Mouse (Mus musculus): ENCODE measurements at regions not wholly inside any gene's neighbourhood (a gene's known extent, or its start where the extent isn't known, plus 50 kb on each side); places are given as distances from the start of the nearest gene placed in this dataset.

DNA sequence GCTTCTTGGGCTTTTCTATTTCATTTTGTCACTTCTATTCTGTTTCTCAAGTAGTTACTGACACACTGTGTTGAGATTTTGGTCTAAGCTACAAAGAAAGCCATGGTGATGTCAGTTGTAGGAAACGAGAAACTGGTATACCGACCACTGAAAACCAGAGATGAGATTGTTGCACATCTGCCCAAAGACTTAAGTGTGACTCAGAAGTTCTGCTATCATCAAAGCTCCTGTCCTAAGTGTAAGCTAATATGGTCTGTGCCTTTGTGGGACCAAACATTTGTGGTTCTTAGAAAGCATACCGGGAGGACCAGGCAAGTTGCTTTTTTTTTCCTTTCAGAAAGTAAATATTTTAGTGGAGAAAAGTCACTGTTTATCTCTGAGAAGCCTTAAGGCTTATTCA is 1451.8 kb upstream of the A1bg start:
- H3K4me1 ChIP-seq (ENCODE audit: control insufficient read depth, insufficient read depth, insufficient read length), result no peaks in the 10 kb centered on the region
- H3K27me3 ChIP-seq (ENCODE audit: control insufficient read depth, insufficient read depth, low read length), result no peaks in the 10 kb centered on the region
- H3K27ac ChIP-seq (ENCODE audit: insufficient read depth, low read length), result no peak overlapping the region
- 75% methylated on average over 3 of the region's 3 CpGs for WGBS
- DNase-seq (ENCODE audit: low read depth in 1 of 2, low spot score in 2 of 2), result no peak
- TF ChIP-seq POLR2A (IDR thresholded peaks at IDR 0.05; ENCODE audit: low read depth, low read length) (no peak), CTCF (IDR thresholded peaks at IDR 0.05; ENCODE audit: extremely low read depth, insufficient read depth, insufficient read length, insufficient replicate concordance) (no peak)
- H3K36me3 ChIP-seq (ENCODE audit: control insufficient read depth, insufficient read depth, low read length), result no peaks in the 10 kb centered on the region
- no peak overlapping the region for H3K4me3 ChIP-seq (ENCODE audit: extremely low read depth, insufficient read depth, insufficient read length)

DNA sequence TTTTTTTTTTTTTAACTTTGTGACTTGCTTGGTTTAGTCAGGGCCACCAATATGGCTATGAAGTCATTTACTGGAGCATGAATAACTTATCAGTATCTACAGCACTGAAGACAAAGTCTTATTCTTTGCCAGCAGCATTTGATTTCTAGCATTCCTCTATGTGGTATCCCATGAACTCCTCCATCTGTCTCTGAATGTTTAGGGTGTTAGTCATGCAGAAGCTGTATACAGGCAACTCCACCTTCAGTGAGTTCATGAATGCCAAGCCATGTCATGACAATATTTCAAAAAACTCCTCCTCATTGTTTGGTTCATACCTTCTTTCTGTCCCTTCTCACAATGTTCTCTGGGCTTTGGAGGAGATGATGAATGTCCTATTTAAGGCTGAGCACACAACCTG is 1438.4 kb upstream of the A1bg start:
- no peak overlapping the region for H3K27ac ChIP-seq (ENCODE audit: insufficient read depth, low read length)
- no peaks in the 10 kb centered on the region for H3K36me3 ChIP-seq (ENCODE audit: control insufficient read depth, insufficient read depth, low read length)
- peaks cover 3% of the 10 kb centered on the region for H3K4me1 ChIP-seq (ENCODE audit: control insufficient read depth, insufficient read depth, insufficient read length)
- H3K4me3 ChIP-seq (ENCODE audit: extremely low read depth, insufficient read depth, insufficient read length), result no peak overlapping the region
- no peaks in the 10 kb centered on the region for H3K27me3 ChIP-seq (ENCODE audit: control insufficient read depth, insufficient read depth, low read length)
- no peak for TF ChIP-seq CTCF (IDR thresholded peaks at IDR 0.05; ENCODE audit: extremely low read depth, insufficient read depth, insufficient read length, insufficient replicate concordance)
- no peak for TF ChIP-seq POLR2A (IDR thresholded peaks at IDR 0.05; ENCODE audit: low read depth, low read length)
- DNase-seq (ENCODE audit: low read depth in 1 of 2, low spot score in 2 of 2), result no peak

DNA sequence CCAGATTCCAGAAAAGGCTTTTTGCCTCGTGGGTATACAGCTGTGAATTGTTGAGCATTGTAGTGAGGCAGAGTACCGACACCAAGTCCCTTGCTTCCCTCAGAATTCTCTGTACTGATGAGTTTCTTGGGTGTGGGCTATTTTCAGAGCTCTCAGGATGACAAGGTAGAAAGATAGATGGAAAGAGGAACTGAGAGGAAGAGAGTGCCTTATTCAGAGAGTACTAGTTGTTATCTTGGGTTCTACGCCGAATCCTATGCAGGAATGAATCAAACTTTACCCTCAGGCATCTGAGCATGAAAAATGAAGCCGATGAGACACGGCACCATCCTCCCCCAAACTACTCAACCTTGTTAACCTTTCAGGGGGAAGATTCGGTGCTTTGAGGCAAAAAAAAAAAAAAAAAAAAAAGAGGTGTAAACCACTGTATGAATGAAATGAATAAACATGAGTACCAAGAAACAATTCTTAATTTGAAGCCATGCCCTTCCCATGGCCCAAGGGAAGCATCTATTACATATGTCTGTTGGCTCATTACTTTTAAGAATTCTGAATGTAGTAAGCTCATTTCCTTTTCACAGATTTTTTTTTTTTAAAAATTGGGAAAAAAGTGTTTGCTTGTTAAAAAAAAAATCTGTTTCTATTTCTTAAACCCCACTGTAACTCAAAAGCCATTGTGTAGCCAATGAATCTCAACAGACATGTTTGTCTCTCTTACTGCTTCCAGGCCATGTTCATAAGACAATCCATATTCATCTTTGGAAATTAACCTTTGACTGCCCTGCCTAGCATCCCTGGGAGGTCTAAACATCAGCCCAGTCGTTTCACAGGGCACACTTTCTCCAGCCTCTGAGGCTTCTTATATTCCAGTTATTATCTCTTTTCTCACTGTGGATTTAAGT is 1435.8 kb upstream of the A1bg start:
- Histone ChIP-seq H3K4me3 (ENCODE audit: extremely low read depth, insufficient read depth, insufficient read length) (no peak overlapping the region), H3K4me1 (ENCODE audit: control insufficient read depth, insufficient read depth, insufficient read length) (peaks cover 3% of the 10 kb centered on the region), H3K27me3 (ENCODE audit: control insufficient read depth, insufficient read depth, low read length) (no peaks in the 10 kb centered on the region), H3K27ac (ENCODE audit: insufficient read depth, low read length) (no peak overlapping the region), H3K36me3 (ENCODE audit: control insufficient read depth, insufficient read depth, low read length) (no peaks in the 10 kb centered on the region)
- 54% methylated on average over 8 of the region's 8 CpGs for WGBS
- DNase-seq (ENCODE audit: low read depth in 1 of 2, low spot score in 2 of 2), result peak in 1 of 2 experiments; percentile 11
- TF ChIP-seq POLR2A (IDR thresholded peaks at IDR 0.05; ENCODE audit: low read depth, low read length) (no peak), CTCF (IDR thresholded peaks at IDR 0.05; ENCODE audit: extremely low read depth, insufficient read depth, insufficient read length, insufficient replicate concordance) (no peak)

DNA sequence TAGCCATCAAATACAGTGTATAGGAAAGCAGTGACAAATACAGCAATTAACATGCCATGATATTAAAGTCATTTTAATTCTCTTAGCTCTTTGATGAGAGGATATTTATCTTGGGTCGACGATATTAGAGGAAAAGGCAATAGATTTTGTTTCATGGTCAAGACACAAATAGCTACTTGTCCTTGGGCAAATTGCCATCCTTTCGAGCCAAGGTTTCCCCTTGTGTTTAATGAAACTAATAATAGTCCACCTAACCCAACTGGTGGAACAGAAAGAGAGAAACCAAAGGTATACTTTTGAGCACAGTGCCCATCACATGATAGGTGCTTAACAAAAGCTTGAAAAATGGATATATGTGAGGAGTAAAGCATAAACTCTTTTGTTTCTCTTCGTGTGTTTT is 1431.0 kb upstream of the A1bg start:
- H3K27me3 ChIP-seq (ENCODE audit: control insufficient read depth, insufficient read depth, low read length), result no peaks in the 10 kb centered on the region
- WGBS, result 84% methylated on average over 4 of the region's 4 CpGs
- DNase-seq (ENCODE audit: low read depth in 1 of 2, low spot score in 2 of 2), result no peak
- no peaks in the 10 kb centered on the region for H3K36me3 ChIP-seq (ENCODE audit: control insufficient read depth, insufficient read depth, low read length)
- H3K4me3 ChIP-seq (ENCODE audit: extremely low read depth, insufficient read depth, insufficient read length), result no peak overlapping the region
- no peak overlapping the region for H3K27ac ChIP-seq (ENCODE audit: insufficient read depth, low read length)
- TF ChIP-seq CTCF (IDR thresholded peaks at IDR 0.05; ENCODE audit: extremely low read depth, insufficient read depth, insufficient read length, insufficient replicate concordance) (no peak), POLR2A (IDR thresholded peaks at IDR 0.05; ENCODE audit: low read depth, low read length) (no peak)
- peaks cover 3% of the 10 kb centered on the region; the same call in 1 of the 2 replicates for H3K4me1 ChIP-seq (ENCODE audit: control insufficient read depth, insufficient read depth, insufficient read length)

DNA sequence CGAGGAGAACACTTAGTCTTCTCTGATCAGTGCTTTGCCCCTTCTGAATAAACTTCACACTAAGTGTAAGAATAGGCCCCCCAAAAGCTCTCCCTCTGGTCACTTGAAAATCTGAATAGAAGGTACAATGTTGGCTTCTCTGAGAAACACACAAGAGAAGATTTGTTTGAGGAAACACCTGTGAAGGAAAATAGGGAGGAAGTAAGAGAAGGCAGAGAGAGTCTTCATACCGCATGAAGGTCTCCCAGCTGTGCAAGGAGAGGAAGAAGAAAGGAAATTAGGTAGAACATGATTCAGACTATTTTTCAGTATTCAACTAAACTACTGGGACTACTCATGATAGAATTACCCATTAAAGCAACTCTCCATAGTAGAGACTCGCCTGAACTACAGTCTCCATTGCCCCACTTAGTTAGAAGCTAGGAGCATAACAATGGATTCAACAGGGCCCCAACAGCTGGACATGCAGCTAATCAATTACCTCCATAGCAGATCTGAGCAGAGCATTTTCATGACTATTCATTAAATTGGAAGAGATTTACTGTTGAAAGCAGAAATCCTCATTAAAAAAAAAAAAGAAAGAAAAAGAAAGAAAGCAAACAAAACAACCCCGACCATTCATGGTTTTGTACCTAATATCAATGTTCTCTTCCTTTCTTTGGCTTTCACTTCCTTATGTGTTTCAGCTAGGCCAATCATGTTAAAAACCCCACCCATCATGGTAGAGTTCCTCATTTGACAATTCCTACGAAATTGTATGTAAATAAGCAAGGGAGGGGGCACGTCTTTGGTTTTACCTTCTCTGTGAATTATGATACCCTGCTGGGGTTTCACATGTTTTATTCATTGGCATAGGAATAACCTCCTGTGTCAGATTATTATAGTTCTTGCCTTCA is 1428.3 kb upstream of the A1bg start:
- no peaks in the 10 kb centered on the region for H3K36me3 ChIP-seq (ENCODE audit: control insufficient read depth, insufficient read depth, low read length)
- H3K4me3 ChIP-seq (ENCODE audit: extremely low read depth, insufficient read depth, insufficient read length), result no peak overlapping the region; the same call in 1 of the 2 replicates
- DNase-seq (ENCODE audit: low read depth in 1 of 2, low spot score in 2 of 2), result peak in 1 of 2 experiments; percentile 60
- no peaks in the 10 kb centered on the region for H3K27me3 ChIP-seq (ENCODE audit: control insufficient read depth, insufficient read depth, low read length)
- H3K27ac ChIP-seq (ENCODE audit: insufficient read depth, low read length), result peak overlapping the region; percentile 76
- no peak for TF ChIP-seq CTCF (IDR thresholded peaks at IDR 0.05; ENCODE audit: extremely low read depth, insufficient read depth, insufficient read length, insufficient replicate concordance)
- no peak for TF ChIP-seq POLR2A (IDR thresholded peaks at IDR 0.05; ENCODE audit: low read depth, low read length)
- WGBS, result 37% methylated on average over 6 of the region's 6 CpGs
- no peaks in the 10 kb centered on the region for H3K4me1 ChIP-seq (ENCODE audit: control insufficient read depth, insufficient read depth, insufficient read length)

DNA sequence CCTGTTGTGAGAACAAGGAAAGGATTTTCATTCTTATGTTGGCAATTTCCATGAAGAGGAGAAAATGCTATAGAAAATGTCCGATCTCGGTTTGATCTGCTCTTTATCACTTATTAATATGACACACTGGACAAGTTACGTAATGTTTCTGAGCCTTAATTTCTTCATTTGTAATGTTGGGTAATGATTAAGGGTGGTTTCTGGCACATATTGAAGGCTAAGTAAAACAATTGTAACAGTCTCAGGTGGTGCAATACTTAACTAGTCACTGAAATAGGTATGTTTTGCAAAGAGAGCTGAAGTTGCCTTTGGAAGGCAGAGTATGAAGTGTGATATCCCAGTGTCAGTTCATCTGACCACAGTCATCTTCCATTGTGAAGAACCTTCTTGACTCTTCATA is 1427.2 kb upstream of the A1bg start:
- H3K36me3 ChIP-seq (ENCODE audit: control insufficient read depth, insufficient read depth, low read length), result no peaks in the 10 kb centered on the region
- H3K27me3 ChIP-seq (ENCODE audit: control insufficient read depth, insufficient read depth, low read length), result no peaks in the 10 kb centered on the region
- no peak overlapping the region for H3K27ac ChIP-seq (ENCODE audit: insufficient read depth, low read length)
- no peak overlapping the region for H3K4me3 ChIP-seq (ENCODE audit: extremely low read depth, insufficient read depth, insufficient read length)
- no peak for DNase-seq (ENCODE audit: low read depth in 1 of 2, low spot score in 2 of 2)
- H3K4me1 ChIP-seq (ENCODE audit: control insufficient read depth, insufficient read depth, insufficient read length), result no peaks in the 10 kb centered on the region
- WGBS, result 91% methylated on average over 3 of the region's 3 CpGs
- TF ChIP-seq POLR2A (IDR thresholded peaks at IDR 0.05; ENCODE audit: low read depth, low read length) (no peak), CTCF (IDR thresholded peaks at IDR 0.05; ENCODE audit: extremely low read depth, insufficient read depth, insufficient read length, insufficient replicate concordance) (no peak)

All from spleen, adult 2 months (tissue).